Mouse (Mus musculus): Measurements from ENCODE around the gene Usp3.

DNA sequence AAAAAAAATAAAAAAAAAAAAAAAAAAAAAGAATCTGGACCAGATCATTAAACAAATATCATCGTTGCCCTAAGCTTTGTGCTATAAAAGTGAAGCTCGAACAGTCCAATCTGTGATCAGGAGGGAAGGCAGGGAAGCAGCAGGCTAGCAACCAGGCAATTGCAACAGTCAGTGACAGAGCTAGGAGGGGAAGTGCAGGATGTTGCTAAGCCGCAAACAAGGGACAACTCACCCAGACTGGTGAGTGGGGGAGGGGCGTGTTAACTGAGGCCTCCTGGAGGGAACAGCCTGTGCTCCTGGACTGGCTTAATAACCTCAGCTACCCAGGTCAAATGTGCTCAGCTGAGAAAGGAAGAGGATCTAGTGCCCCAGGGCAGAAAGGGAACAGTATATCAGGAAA, 6.6 kb upstream of the Usp3 start:
- TF ChIP-seq CTCF (IDR thresholded peaks at IDR 0.05; ENCODE audit: borderline replicate concordance, control insufficient read depth, extremely low read depth, insufficient read depth, low read length, poor library complexity) (no peak), POLR2A (IDR thresholded peaks at IDR 0.05; ENCODE audit: control insufficient read depth, extremely low read depth, insufficient read depth, low read length, poor library complexity) (no peak)
